Mouse (Mus musculus): Measurements from ENCODE around the gene Zbtb20. TPM values are rescaled to one million over a fixed set of nuclear protein-coding genes. Genes with fewer than 3 reads are reported as not detected.

Zbtb20 gene
- polyA plus RNA-seq, 1 experiment from 2014 or later = 24.0 TPM

GRCm38 (mm10) chr16:43478352-43478751, 602.7 kb downstream of the Zbtb20 start:
- Histone ChIP-seq H3K9ac (no peak overlapping the region), H3K27me3 (no peaks in the 10 kb centered on the region), H3K4me1 (no peaks in the 10 kb centered on the region), H3K27ac (replicated peaks) (no peak overlapping the region), H3K4me3 (replicated peaks) (no peak overlapping the region), H3K9me3 (replicated peaks) (no peaks in the 10 kb centered on the region), H3K36me3 (no peaks in the 10 kb centered on the region), H3K4me2 (replicated peaks) (no peak overlapping the region)
- no peak for ATAC-seq (ENCODE audit: insufficient number of reproducible peaks, low FRiP score, low TSS enrichment, low read depth)
- 71% methylated on average over 1 of the region's 1 CpGs for WGBS

DNA sequence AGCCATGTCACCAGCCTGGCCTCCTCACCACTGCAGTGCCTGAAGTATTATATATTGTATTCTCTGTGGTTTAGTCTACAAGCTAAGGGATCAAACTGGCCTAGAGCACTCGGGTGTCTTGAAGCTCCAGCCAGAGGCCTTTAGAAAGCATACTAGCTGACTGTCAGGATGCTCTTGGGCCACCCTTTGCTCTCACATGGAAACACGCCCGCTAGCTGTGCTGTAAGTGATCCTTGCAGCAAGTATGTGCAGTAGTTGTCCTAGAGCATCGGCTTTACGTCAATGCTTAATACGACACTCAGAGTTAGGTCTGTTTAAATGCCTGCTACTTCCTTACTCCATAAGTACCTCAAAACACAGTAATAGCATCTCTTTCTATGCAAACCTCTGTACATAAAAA, 604.9 kb downstream of the Zbtb20 start:
- WGBS = 75% methylated on average over 6 of the region's 6 CpGs
- H3K4me2 ChIP-seq (replicated peaks) = no peak overlapping the region
- H3K9ac ChIP-seq = no peak overlapping the region
- no peaks in the 10 kb centered on the region for H3K36me3 ChIP-seq
- H3K27ac ChIP-seq (replicated peaks) = no peak overlapping the region
- no peak for ATAC-seq (ENCODE audit: insufficient number of reproducible peaks, low FRiP score, low TSS enrichment, low read depth)
- no peaks in the 10 kb centered on the region for H3K9me3 ChIP-seq (replicated peaks)
- no peaks in the 10 kb centered on the region for H3K27me3 ChIP-seq
- H3K4me3 ChIP-seq (replicated peaks) = no peak overlapping the region
- no peaks in the 10 kb centered on the region for H3K4me1 ChIP-seq

GRCm38 (mm10) chr16:43482125-43482524, 606.4 kb downstream of the Zbtb20 start:
- WGBS = 44% methylated on average over 3 of the region's 3 CpGs
- Histone ChIP-seq H3K27ac (replicated peaks) (no peak overlapping the region), H3K9ac (no peak overlapping the region), H3K4me1 (no peaks in the 10 kb centered on the region), H3K4me2 (replicated peaks) (no peak overlapping the region), H3K27me3 (no peaks in the 10 kb centered on the region), H3K36me3 (no peaks in the 10 kb centered on the region), H3K4me3 (replicated peaks) (no peak overlapping the region), H3K9me3 (replicated peaks) (no peaks in the 10 kb centered on the region)
- ATAC-seq (ENCODE audit: insufficient number of reproducible peaks, low FRiP score, low TSS enrichment, low read depth) = no peak

GRCm38 (mm10) chr16:43482738-43483137, 607.1 kb downstream of the Zbtb20 start:
- H3K4me3 ChIP-seq (replicated peaks) = no peak overlapping the region
- H3K27me3 ChIP-seq = no peaks in the 10 kb centered on the region
- H3K9me3 ChIP-seq (replicated peaks) = no peaks in the 10 kb centered on the region
- no peak for ATAC-seq (ENCODE audit: insufficient number of reproducible peaks, low FRiP score, low TSS enrichment, low read depth)
- 90% methylated on average over 2 of the region's 2 CpGs for WGBS
- no peak overlapping the region for H3K27ac ChIP-seq (replicated peaks)
- no peak overlapping the region for H3K9ac ChIP-seq
- H3K4me2 ChIP-seq (replicated peaks) = no peak overlapping the region
- no peaks in the 10 kb centered on the region for H3K36me3 ChIP-seq
- H3K4me1 ChIP-seq = no peaks in the 10 kb centered on the region

- no peak for ATAC-seq (ENCODE audit: insufficient number of reproducible peaks, low FRiP score, low TSS enrichment, low read depth)
These were observed 608.7 kb downstream of the Zbtb20 start for GRCm38 (mm10) chr16:43484400-43484799.

GRCm38 (mm10) chr16:43489362-43489761, 613.7 kb downstream of the Zbtb20 start:
- no peak overlapping the region for H3K4me3 ChIP-seq (replicated peaks)
- H3K27me3 ChIP-seq = no peaks in the 10 kb centered on the region
- 71% methylated on average over 3 of the region's 3 CpGs for WGBS
- no peak overlapping the region for H3K27ac ChIP-seq (replicated peaks)
- H3K36me3 ChIP-seq = no peaks in the 10 kb centered on the region
- H3K4me2 ChIP-seq (replicated peaks) = no peak overlapping the region
- no peaks in the 10 kb centered on the region for H3K4me1 ChIP-seq
- H3K9me3 ChIP-seq (replicated peaks) = no peaks in the 10 kb centered on the region
- ATAC-seq (ENCODE audit: insufficient number of reproducible peaks, low FRiP score, low TSS enrichment, low read depth) = no peak
- no peak overlapping the region for H3K9ac ChIP-seq

More at GRCm38 (mm10) chr16:43484400-43484799, 608.7 kb downstream of the Zbtb20 start:
- Histone ChIP-seq H3K36me3 (no peaks in the 10 kb centered on the region), H3K4me3 (replicated peaks) (no peak overlapping the region), H3K4me1 (no peaks in the 10 kb centered on the region), H3K27ac (replicated peaks) (no peak overlapping the region), H3K27me3 (no peaks in the 10 kb centered on the region), H3K4me2 (replicated peaks) (no peak overlapping the region), H3K9me3 (replicated peaks) (no peaks in the 10 kb centered on the region), H3K9ac (no peak overlapping the region)
- 66% methylated on average over 4 of the region's 4 CpGs for WGBS

DNA sequence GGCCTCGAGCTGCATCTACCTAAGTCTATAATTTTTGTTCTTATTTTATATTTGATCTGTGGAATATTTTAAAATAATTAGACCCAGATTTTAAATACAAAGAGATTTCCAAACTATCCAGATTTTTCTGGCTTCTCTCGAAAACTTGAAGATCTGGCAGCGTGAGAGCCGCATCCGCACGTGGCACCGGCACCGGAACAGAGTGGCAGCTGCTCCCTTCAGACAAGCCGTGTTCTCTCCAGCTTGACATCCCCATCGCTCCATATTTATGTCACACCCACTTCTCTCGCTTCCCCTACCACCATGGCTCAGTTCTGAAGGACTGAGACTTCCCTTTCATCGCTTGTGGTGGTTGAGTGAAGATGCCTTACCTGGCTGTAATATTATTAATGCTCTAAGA, 614.3 kb downstream of the Zbtb20 start:
- Histone ChIP-seq H3K4me2 (replicated peaks) (no peak overlapping the region), H3K27ac (replicated peaks) (no peak overlapping the region), H3K4me1 (no peaks in the 10 kb centered on the region), H3K4me3 (replicated peaks) (no peak overlapping the region), H3K9me3 (replicated peaks) (no peaks in the 10 kb centered on the region), H3K9ac (no peak overlapping the region), H3K36me3 (no peaks in the 10 kb centered on the region), H3K27me3 (no peaks in the 10 kb centered on the region)
- 86% methylated on average over 12 of the region's 12 CpGs for WGBS
- ATAC-seq (ENCODE audit: insufficient number of reproducible peaks, low FRiP score, low TSS enrichment, low read depth) = no peak

DNA sequence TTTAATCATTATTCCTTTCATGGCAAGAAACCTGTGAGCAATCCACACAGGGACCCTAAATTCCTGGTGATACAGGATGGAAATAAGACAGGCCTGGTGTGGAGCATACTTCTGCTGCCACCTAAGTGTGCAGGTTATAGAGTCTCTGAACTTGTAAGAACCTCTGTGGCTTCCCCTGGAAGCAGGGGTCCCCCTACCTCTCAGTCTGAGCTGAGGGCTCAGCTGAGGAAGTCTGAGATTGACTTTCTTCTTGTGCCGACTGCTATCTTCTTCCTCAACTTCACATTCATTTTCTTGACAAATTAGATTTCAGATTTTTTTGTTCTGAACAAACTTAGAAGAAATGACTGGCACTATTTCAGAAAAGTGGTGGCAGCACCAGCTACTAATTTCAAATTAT, 617.2 kb downstream of the Zbtb20 start:
- Histone ChIP-seq H3K27me3 (no peaks in the 10 kb centered on the region), H3K4me1 (no peaks in the 10 kb centered on the region), H3K4me3 (replicated peaks) (no peak overlapping the region), H3K36me3 (no peaks in the 10 kb centered on the region), H3K9me3 (replicated peaks) (no peaks in the 10 kb centered on the region), H3K9ac (no peak overlapping the region), H3K4me2 (replicated peaks) (no peak overlapping the region), H3K27ac (replicated peaks) (no peak overlapping the region)
- 75% methylated on average over 1 of the region's 1 CpGs for WGBS
- ATAC-seq (ENCODE audit: insufficient number of reproducible peaks, low FRiP score, low TSS enrichment, low read depth) = no peak

DNA sequence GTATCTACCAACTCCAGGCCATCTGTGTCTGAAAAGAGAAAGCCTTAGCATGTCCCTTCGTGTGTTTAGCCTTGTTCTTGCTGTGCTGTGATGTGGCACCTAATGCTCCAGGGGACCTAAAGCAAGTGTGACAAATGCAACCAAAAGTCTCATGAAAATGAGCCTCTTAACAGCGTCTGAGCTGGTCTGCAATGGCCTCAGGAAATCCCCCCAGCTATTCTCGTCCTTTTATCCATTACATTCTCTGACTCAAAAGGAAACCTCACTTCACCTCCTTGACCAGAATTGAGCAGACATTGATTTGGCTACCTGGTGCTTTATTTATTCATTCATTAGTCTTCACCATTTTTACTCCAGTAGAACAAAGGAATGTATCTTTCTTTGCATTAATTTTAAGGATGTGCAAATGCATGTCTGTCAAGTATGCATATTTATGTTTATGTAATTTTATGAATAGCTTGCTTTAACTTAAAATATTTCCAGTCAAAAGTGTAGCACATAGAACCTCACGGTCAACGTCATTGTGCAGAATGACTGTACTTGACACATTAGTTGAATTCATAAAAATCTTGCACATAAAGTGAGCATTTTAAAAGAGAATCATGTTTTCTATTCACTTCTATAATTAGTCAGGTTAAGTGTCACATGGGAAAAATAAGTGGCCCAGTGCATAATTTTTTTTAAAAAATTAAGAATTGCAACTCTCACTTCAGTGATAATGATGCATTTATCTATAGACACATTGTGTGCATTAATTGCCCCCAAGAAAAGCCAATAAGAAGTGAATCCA, 618.1 kb downstream of the Zbtb20 start:
- no peaks in the 10 kb centered on the region for H3K9me3 ChIP-seq (replicated peaks)
- no peak overlapping the region for H3K9ac ChIP-seq
- H3K4me2 ChIP-seq (replicated peaks) = no peak overlapping the region
- H3K4me1 ChIP-seq = no peaks in the 10 kb centered on the region
- H3K36me3 ChIP-seq = no peaks in the 10 kb centered on the region
- no peak overlapping the region for H3K4me3 ChIP-seq (replicated peaks)
- H3K27ac ChIP-seq (replicated peaks) = no peak overlapping the region
- ATAC-seq (ENCODE audit: insufficient number of reproducible peaks, low FRiP score, low TSS enrichment, low read depth) = no peak
- no peaks in the 10 kb centered on the region for H3K27me3 ChIP-seq
- 54% methylated on average over 5 of the region's 5 CpGs for WGBS

GRCm38 (mm10) chr16:43495175-43495818, 619.6 kb downstream of the Zbtb20 start:
- Histone ChIP-seq H3K4me2 (replicated peaks) (no peak overlapping the region), H3K36me3 (no peaks in the 10 kb centered on the region), H3K4me1 (no peaks in the 10 kb centered on the region), H3K4me3 (replicated peaks) (no peak overlapping the region), H3K27me3 (no peaks in the 10 kb centered on the region), H3K9me3 (replicated peaks) (no peaks in the 10 kb centered on the region), H3K9ac (no peak overlapping the region), H3K27ac (replicated peaks) (no peak overlapping the region)
- no peak for ATAC-seq (ENCODE audit: insufficient number of reproducible peaks, low FRiP score, low TSS enrichment, low read depth)
- WGBS = 72% methylated on average over 9 of the region's 9 CpGs

DNA sequence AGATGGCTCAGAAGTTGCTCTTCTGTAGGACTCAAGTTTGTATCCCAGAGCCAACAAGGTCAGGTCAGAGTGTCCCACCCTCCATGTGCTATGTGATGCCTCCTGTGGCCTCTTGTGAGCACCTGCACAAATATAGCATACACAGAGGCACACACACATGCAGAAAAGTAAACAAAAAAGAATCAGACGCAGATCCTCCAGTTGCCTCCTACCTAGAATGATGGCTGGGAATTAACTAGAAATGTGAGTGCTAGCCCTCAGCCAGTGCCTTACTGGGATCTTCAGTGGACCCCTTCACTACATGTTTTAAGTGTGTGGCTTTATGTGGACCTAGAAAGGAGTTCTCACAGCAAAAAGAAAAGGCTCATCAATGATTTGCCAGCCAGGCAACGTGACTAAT, 621.4 kb downstream of the Zbtb20 start:
- Histone ChIP-seq H3K4me1 (no peaks in the 10 kb centered on the region), H3K27me3 (no peaks in the 10 kb centered on the region), H3K36me3 (no peaks in the 10 kb centered on the region), H3K4me2 (replicated peaks) (no peak overlapping the region), H3K9ac (no peak overlapping the region), H3K9me3 (replicated peaks) (no peaks in the 10 kb centered on the region), H3K4me3 (replicated peaks) (no peak overlapping the region), H3K27ac (replicated peaks) (no peak overlapping the region)
- ATAC-seq (ENCODE audit: insufficient number of reproducible peaks, low FRiP score, low TSS enrichment, low read depth) = no peak
- 62% methylated on average over 2 of the region's 2 CpGs for WGBS

Measured in embryonic facial prominence, embryonic 15.5 days (tissue).